10 mouse cellular contexts compared by ENCODE assay signal in genomic region chr3:9200156-9200555, GRCm38 (mm10).
DNase-seq lines count a peak whose midpoint lies in the region; ATAC-seq and TF ChIP-seq lines count a peak whose summit lies in the region.
"Had no signal": no experiment of that assay in that cellular context is flagged by ENCODE, and none has a peak within 500 bp of the region (broad histone marks: within the 10 kb centered on the region; RNA-seq: fewer than 3 reads in every experiment).

No protein-coding gene starts in this region.

- TF ChIP-seq POLR2A in liver, adult 2 months (IDR thresholded peaks at IDR 0.05; ENCODE audit: extremely low read depth, insufficient read depth, low read length), result no peak

- H3K27ac ChIP-seq in liver, adult 2 months (replicated peaks; ENCODE audit: insufficient read depth, low read depth, low read length), result no peak overlapping the region
- H3K27ac ChIP-seq in liver, embryonic 11.5 days (ENCODE audit: low read depth, low read length), result no peak overlapping the region
- no peak overlapping the region for H3K27ac ChIP-seq in forebrain, postnatal 0 days (ENCODE audit: low read depth, low read length)
- no peak overlapping the region for H3K27ac ChIP-seq in limb, embryonic 10.5 days
- H3K27ac ChIP-seq: stomach, embryonic 15.5 days had no signal

- no peak overlapping the region for H3K9ac ChIP-seq in liver, adult 2 months (ENCODE audit: low read depth, low read length)
- no peak overlapping the region for H3K9ac ChIP-seq in liver, embryonic 11.5 days (ENCODE audit: low read depth, low read length)
- H3K9ac ChIP-seq in forebrain, postnatal 0 days, result no peak overlapping the region
- H3K9ac ChIP-seq: stomach, embryonic 15.5 days had no signal

- H3K27me3 ChIP-seq in liver, adult 2 months (ENCODE audit: control insufficient read depth, insufficient read depth, low read length), result no peaks in the 10 kb centered on the region
- H3K27me3 ChIP-seq in liver, embryonic 11.5 days (replicated peaks; ENCODE audit: control insufficient read depth, insufficient read depth, low read length), result no peaks in the 10 kb centered on the region
- H3K27me3 ChIP-seq in forebrain, postnatal 0 days (ENCODE audit: insufficient read depth, low read length), result no peaks in the 10 kb centered on the region
- H3K27me3 ChIP-seq in limb, embryonic 10.5 days (ENCODE audit: low read depth, poor library complexity, severe bottlenecking), result no peaks in the 10 kb centered on the region
- H3K27me3 ChIP-seq: stomach, embryonic 15.5 days had no signal

- H3K36me3 ChIP-seq in liver, adult 2 months (ENCODE audit: control insufficient read depth, insufficient read depth, low read length), result no peaks in the 10 kb centered on the region
- no peaks in the 10 kb centered on the region for H3K36me3 ChIP-seq in liver, embryonic 11.5 days (ENCODE audit: control insufficient read depth, insufficient read depth, low read length)
- H3K36me3 ChIP-seq in forebrain, postnatal 0 days (ENCODE audit: insufficient read depth), result no peaks in the 10 kb centered on the region
- H3K36me3 ChIP-seq in limb, embryonic 10.5 days, result no peaks in the 10 kb centered on the region
- H3K36me3 ChIP-seq: stomach, embryonic 15.5 days had no signal

- no peaks in the 10 kb centered on the region for H3K4me1 ChIP-seq in liver, adult 2 months (ENCODE audit: control insufficient read depth, insufficient read depth, low read length)
- no peaks in the 10 kb centered on the region for H3K4me1 ChIP-seq in liver, embryonic 11.5 days (replicated peaks; ENCODE audit: control insufficient read depth, insufficient read depth, low read length)
- peaks cover 16% of the 10 kb centered on the region for H3K4me1 ChIP-seq in forebrain, postnatal 0 days (ENCODE audit: insufficient read depth)
- peaks cover 4% of the 10 kb centered on the region; the same call in 1 of the 2 replicates for H3K4me1 ChIP-seq in limb, embryonic 10.5 days
- H3K4me1 ChIP-seq: stomach, embryonic 15.5 days had no signal

- H3K9me3 ChIP-seq in liver, embryonic 11.5 days (ENCODE audit: control insufficient read depth, low read length), result no peaks in the 10 kb centered on the region
- H3K9me3 ChIP-seq in forebrain, postnatal 0 days (ENCODE audit: low read length), result no peaks in the 10 kb centered on the region
- no peaks in the 10 kb centered on the region for H3K9me3 ChIP-seq in limb, embryonic 10.5 days (replicated peaks)
- H3K9me3 ChIP-seq: stomach, embryonic 15.5 days had no signal

- no peak for ATAC-seq in liver, embryonic 11.5 days (replicated peaks; ENCODE audit: low FRiP score)
- peak; percentile 87 for ATAC-seq in forebrain, postnatal 0 days

- 58% methylated on average over 5 of the region's 5 CpGs for WGBS in liver, adult 2 months
- WGBS in liver, embryonic 11.5 days, result 68% methylated on average over 5 of the region's 5 CpGs
- WGBS in forebrain, postnatal 0 days, result 26% methylated on average over 5 of the region's 5 CpGs
- 90% methylated on average over 5 of the region's 5 CpGs for WGBS in limb, embryonic 10.5 days

- no peak overlapping the region for H3K4me2 ChIP-seq in liver, embryonic 11.5 days
- H3K4me2 ChIP-seq in forebrain, postnatal 0 days (ENCODE audit: low read depth), result no peak overlapping the region
- H3K4me2 ChIP-seq: stomach, embryonic 15.5 days had no signal

- TF ChIP-seq CTCF in liver, adult 2 months (IDR thresholded peaks at IDR 0.05; ENCODE audit: low read depth, low read length), result no peak
- no peak for TF ChIP-seq CTCF in forebrain, postnatal 0 days (IDR thresholded peaks at IDR 0.05; ENCODE audit: low read depth)

- peak; percentile 5 for DNase-seq in liver, adult 2 months (ENCODE audit: extremely low read depth, low read depth, low spot score)
- DNase-seq in liver, embryonic 11.5 days (ENCODE audit: low spot score), result no peak
- DNase-seq in forebrain, postnatal 0 days, result peak; percentile 87
- DNase-seq in layer of hippocampus, adult 11-12 months (ENCODE audit: low spot score), result peak; percentile 68
- peak; percentile 65 for DNase-seq in lung, postnatal 36 days
- no peak for DNase-seq in B cell, adult 2 months
- no peak for DNase-seq in limb, embryonic 10.5 days (ENCODE audit: low spot score)
- DNase-seq in liver, result no peak

- no peak overlapping the region for H3K4me3 ChIP-seq in liver, adult 2 months (ENCODE audit: insufficient read depth, low read depth, low read length)
- H3K4me3 ChIP-seq in liver, embryonic 11.5 days (ENCODE audit: low read depth, low read length), result no peak overlapping the region
- no peak overlapping the region for H3K4me3 ChIP-seq in forebrain, postnatal 0 days (ENCODE audit: low read depth, low read length)
- H3K4me3 ChIP-seq in limb, embryonic 10.5 days, result no peak overlapping the region
- H3K4me3 ChIP-seq: erythroblast, embryonic 14.5 days; stomach, embryonic 15.5 days had no signal

- H3K79me2 ChIP-seq in liver, adult 2 months (ENCODE audit: control insufficient read depth, insufficient read depth, low read length), result no peaks in the 10 kb centered on the region

Comparison
In these comparisons a context has a peak if more than half of its experiments do, and no peak if none do; other contexts are left out.
1. DNase-seq: peak in liver, adult 2 months (single experiment), forebrain, postnatal 0 days (single experiment), layer of hippocampus, adult 11-12 months (single experiment) and lung, postnatal 36 days (single experiment); none in liver, embryonic 11.5 days (single experiment), B cell, adult 2 months (0 of 2), limb, embryonic 10.5 days (single experiment) and liver (single experiment).